Mouse (Mus musculus) layer of hippocampus, adult 9-10 months (tissue): ENCODE measurements around the gene Sptbn2.

Experiments
- DNase-seq: peaks from one replicate; pipeline ENCODE4 v3.0.0; 2022; ENCODE audit warnings: low spot score

Sptbn2 gene

GRCm38 (mm10) chr19:4711098-4711600 is at the start of gene Sptbn2:
TSS of gene Sptbn2 (plus strand) at chr19:4711167.
- peak; percentile 60 for DNase-seq

DNA sequence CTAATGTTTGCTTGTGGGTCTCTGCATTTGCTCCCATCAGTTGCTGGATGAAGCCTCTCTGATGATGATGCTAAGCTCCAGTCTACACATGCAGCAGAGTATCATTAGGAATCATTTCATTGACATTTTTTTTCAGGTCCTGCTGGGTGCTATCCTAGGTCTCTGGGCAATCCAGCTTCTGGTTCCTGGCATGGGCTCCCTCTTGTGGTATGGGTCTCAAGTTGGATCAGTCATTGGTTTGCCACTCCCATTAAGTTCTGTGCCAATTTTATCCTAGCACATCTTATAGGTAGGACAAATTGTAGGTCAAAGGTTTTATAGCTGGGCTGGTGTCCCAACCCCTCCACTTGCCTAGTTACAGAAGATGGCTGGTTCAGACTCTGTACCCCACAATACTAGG is 44.2 kb upstream of the Sptbn2 start:
- DNase-seq: no peak

DNA sequence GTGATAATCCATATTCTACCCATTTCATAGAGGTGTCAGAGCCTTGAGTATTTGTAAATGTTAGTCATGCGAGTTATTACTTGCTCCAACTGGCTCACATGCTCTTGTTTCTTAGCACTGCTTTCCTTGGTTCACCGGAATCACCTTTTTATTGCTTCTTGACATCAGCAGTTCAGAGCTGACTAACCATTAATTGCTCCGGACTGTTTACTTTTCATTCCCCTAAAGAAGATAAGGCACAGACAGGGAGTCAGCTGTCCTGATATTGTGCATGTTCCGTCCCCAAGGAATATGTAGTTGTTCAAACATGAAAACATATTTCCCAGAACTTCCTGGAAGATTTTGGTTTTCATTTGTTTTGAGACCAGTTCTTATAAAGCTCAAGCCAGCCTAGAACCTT is 40.2 kb upstream of the Sptbn2 start:
- no peak for DNase-seq

DNA sequence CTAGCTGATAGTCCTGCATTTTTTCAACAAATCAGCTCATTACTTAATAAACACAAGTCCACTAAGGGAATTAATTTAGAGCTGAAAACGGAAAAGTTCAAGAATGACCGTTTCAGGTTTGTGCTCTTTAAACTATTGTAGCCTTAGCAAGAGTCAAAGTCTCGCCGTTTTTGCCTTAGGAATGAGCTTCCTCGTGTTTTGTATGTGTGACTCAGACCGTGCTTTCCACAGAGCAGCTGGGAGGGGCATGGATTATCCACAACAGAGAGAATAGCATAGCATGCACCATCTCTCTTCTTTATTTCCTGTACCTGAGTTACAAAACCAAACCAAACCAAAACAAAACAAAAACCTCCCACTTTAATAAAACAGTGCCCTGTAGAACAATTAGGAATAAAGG is 38.6 kb upstream of the Sptbn2 start:
- no peak for DNase-seq

DNA sequence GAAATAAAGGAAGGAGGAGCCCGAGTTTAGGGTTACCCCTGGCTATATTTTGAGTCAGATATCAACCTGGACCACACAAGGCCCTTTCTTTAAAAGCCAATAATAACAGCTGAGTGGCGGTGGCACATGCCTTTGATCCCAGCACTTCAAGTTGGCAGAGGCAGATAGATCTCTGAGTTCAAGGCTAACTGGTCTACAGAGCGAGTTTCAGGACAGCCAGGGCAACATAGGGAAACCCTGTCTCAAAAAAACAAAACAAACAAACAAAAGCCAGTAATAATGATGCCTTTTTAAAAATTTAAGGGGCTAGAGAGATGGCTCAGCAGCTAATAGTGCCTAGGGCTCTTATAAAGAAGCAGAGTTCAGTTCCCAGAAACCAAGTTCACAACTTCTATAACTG is 16.6 kb upstream of the Sptbn2 start:
- DNase-seq: no peak

DNA sequence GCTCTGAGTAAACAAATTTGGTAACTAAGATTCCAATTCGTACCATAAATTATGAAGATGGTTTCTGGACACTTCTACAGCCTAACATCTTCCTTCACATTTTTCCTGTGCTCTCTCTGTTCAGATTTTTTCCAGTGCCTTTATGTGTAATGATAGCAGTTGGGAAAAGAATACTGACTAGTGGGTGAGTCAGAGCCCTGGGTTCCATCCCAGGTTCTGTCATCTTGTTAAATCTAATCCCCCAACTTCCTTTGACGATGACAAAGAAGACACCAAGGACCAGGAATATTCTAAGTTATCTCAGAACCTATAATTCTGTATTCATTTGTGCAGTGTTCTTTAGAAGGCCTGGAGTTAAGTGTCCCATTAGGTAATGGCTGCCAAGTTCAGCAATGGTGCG is 13.8 kb upstream of the Sptbn2 start:
- DNase-seq: no peak

- no peak for DNase-seq
These were observed 13.2 kb upstream of the Sptbn2 start for GRCm38 (mm10) chr19:4697721-4698120.

DNA sequence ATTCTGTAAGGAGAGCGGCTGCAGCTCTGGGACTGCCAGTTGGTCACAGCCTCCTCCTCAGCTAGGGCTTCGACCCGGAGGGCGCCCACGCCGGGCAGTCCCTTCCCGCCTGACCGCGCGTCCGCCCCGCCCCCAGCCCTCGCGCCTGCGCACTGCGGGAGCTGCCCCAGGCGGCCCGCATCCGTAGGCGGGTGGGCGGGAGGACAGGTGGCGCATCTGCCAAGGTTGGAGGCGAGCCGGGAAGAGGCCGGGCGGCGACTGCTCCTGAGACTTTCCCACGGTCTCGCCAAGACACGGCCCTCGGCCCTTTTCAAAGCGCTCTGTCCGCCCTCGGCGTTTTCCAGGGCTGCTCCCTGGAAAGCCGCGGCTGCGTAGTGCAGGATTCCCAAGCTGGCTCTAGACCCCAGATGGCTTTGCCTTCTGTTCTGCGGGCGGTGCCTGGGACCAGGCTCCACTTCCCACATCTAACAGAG is 12.7 kb upstream of the Sptbn2 start, which contains the start of gene Gm960:
Gm960 (minus strand) TSS at position 464 of the 473 bp plus-strand sequence.
- no peak for DNase-seq

DNA sequence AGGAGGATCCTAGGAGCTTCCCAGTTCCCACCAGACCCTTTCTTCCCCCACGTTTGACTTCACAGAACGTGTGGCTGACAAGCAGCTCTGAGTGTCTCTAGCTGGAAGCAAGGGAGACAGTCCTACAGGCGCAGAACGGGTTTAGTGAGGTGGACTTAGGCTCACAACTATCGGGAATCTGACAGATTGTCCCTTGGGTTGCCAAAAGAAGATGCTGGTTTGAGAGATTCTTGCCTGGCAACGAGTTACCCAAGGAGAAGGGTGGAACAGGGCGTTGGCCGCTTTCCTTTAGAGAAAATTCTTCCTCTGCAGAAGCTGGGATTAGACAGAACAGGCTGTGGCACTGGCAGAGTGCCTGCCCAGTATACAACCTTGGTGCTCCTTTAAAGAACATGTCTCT is 12.1 kb upstream of the Sptbn2 start:
- no peak for DNase-seq

GRCm38 (mm10) chr19:4699821-4700220 is 11.1 kb upstream of the Sptbn2 start:
- DNase-seq: no peak

- DNase-seq: no peak
These were observed 10.3 kb upstream of the Sptbn2 start for GRCm38 (mm10) chr19:4700656-4701055.

DNA sequence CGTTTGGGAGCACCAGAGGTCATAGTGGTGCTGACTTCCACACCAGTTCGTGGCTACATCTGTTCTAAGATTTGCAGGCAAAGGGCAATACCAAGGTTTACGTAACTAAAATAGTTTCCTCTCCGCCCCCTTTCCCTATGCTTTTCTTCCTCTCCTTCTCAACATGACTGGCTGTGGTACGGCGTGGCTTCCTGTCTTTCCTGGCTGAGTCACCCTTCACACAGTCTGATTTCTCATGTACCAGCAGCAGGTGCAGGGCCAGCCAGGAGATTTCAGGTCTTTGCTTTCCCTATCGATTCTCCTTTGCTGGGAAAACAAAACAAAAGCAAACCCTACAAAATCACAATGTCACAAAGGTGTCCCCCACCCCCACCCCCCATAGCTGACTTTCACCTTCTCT is 9.7 kb upstream of the Sptbn2 start:
- no peak for DNase-seq

- DNase-seq: no peak
These were observed 2.2 kb upstream of the Sptbn2 start for GRCm38 (mm10) chr19:4708765-4709164.

DNA sequence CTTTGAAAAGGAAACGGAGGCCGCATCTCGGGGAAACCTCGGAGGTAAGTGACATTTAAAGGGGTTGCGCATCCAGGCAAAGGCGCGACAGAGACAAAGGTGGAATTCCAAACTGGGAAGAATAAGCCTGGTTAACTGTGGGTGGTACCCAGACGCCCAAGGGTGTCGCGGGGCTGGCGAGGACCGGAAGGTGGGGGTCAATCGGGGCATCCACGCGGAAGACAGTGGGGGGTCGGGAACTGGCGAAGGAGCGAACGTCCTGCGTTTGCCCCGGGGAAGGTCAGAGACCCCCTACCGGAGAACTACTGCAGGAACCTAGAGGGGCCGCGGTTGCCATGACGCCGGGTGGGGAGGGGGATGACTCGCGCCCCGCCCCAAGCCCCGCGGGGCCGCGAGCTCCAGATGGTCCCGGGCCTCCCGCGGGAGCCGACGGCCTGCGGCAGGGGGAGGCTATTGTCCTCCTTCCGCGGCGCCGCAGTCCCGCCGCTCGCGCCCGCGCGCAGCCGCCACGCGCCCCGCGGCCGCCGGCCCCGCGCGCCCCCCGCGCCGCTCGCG is 711 bp downstream of the Sptbn2 start:
- DNase-seq: no peak

DNA sequence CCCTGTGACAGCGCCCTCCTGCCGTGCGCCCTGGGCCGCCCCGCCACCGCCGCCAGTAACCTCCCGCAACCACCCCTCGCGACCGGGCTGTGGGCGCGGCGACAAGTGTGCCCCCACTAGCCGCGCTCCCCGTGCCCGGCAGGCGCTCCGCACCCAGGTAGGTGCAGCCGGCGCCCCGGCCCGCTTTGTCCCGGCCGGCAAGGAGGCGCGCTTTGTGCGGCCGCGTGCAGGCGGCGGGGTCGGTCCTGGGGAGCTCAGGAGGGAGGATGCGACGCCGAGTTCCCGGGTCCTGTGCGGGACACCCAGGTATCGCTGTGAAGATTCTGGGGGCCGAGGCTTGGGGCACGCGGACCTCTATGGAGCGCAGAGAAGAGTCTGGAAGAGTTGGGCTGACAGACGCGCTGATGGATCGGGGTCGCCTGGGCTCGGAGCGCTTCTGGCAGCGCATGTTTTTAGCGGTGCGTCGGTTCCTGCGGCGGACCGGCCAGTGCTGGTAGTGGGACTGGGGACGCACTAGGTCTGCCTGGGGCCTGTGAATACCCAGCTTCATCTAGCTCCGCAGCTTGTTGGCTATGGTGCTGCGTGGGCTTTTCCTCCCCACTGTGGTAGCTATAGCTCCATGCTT is 1.3 kb downstream of the Sptbn2 start:
- DNase-seq: no peak

GRCm38 (mm10) chr19:4712781-4713526 is 2.0 kb downstream of the Sptbn2 start:
- DNase-seq: no peak

DNA sequence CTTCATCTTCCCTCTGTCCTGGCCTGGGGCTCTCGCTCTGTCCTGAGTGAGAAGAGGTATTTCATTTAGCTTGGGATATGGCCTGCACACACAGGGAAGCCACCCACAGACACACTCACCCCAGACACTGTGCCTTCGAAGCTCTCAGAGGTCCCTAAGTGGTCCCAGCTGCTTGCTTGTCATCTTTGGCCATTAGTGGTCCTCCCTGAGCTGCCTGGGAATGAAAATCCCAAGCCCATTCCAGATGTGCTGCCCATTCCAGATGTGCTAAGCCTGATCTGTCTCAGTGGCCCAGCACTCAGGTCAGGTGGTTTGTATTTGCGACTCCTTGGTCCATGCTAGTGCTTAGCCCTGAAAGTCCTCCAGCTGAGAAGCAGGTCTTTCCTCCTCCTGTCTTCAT is 2.9 kb downstream of the Sptbn2 start:
- no peak for DNase-seq

DNA sequence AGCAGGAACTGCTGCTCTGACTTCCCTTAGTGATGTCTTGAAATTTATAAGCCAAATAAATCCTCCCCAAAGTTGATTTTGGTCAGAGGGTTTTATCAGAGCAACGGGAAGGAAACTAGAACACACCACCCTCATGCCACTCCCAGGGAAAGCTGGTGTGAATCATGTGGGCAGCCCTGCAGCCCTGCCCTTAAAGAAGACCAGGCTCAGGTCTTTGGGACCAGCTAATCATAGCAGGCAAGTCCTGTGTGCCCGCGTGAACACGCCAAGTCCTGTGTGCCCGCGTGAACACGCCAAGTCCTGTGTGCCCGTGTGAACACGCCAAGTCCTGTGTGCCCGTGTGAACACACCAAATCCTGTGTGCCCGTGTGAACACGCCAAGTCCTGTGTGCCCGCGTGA is 5.8 kb downstream of the Sptbn2 start:
- DNase-seq: no peak

DNA sequence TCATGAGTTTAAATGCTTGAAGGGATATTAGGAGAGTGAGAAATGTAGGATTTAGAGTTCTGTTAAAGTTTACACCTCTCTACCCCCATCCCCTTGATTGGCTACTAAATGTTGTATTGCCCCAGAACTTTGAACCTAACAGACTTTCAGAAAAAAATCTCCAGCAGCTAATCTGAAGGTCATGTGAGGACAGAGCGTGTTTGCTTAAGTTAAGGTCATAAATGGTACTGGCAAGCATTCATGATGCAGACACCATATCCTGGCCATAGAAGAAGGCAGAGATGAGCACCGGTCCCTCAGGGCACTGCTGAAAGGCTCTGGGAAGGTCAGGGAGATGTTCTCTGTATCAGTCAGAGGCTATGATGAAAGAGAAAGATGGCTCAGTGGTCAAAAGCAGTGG is 6.3 kb downstream of the Sptbn2 start:
- DNase-seq: no peak

- no peak for DNase-seq
These were observed 7.7 kb downstream of the Sptbn2 start for GRCm38 (mm10) chr19:4718716-4719115.

GRCm38 (mm10) chr19:4719351-4719764 is 8.4 kb downstream of the Sptbn2 start:
- no peak for DNase-seq

DNA sequence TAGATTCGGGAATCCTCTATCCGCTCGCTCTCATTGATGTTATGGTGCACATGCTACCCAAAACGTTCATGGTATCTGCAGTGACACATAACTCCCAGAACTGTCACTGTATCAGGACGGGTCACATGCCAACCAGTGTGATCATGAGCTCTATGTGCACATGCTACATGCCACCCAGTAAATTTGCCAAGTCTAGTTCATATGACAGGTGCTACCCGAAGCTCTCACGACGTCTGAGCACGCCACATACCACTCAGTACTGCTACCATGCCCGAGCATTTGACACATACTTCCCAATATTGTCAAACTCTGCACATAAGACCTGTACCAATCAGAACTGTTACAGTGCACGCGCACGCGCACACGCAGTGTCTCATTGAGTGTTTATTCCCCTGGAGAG is 9.1 kb downstream of the Sptbn2 start:
- no peak for DNase-seq

GRCm38 (mm10) chr19:4720671-4721244 is 9.8 kb downstream of the Sptbn2 start:
- DNase-seq: no peak
